8 mouse cellular contexts compared by ENCODE assay signal in genomic region chr2:38099120-38099773, GRCm38 (mm10).
DNase-seq lines count a peak whose midpoint lies in the region; ATAC-seq lines count a peak whose summit lies in the region.
"Had no signal": no experiment of that assay in that cellular context is flagged by ENCODE, and none has a peak within 500 bp of the region (broad histone marks: within the 10 kb centered on the region; RNA-seq: fewer than 3 reads in every experiment).

No protein-coding gene starts in this region.

- peak; percentile 35 for DNase-seq in left cerebral cortex, postnatal 4 days
- no peak for DNase-seq in left cerebral cortex, adult 9 months (ENCODE audit: low spot score in 2 of 2)
- DNase-seq in cerebellum, postnatal 25 days, result peak; percentile 16 to 61
- DNase-seq in kidney, postnatal 14 days, result peak; percentile 60
- DNase-seq in skeletal muscle tissue, adult 2 months (ENCODE audit: low read depth, low spot score), result peak; percentile 28
- no peak for DNase-seq in embryo, embryonic 10.5 days (ENCODE audit: low spot score)
- DNase-seq: liver, embryonic 13.5 days had no signal

- intact Hi-C loops in left cerebral cortex, postnatal 4 days (cut with DNase I), result loop anchor here (5.0 kb wide), 1 partner anchor 228 kb away; no protein-coding TSS in a partner anchor

- no peak for ATAC-seq in inflammation-experienced regulatory T-cells, adult 6 months

Comparison
In these comparisons a context has a peak if more than half of its experiments do, and no peak if none do; other contexts are left out.
1. DNase-seq: peak in left cerebral cortex, postnatal 4 days (single experiment), cerebellum, postnatal 25 days (2 of 2), kidney, postnatal 14 days (single experiment) and skeletal muscle tissue, adult 2 months (single experiment); none in left cerebral cortex, adult 9 months (0 of 2) and embryo, embryonic 10.5 days (single experiment).